8 mouse cellular contexts compared by ENCODE assay signal in the genomic region with DNA sequence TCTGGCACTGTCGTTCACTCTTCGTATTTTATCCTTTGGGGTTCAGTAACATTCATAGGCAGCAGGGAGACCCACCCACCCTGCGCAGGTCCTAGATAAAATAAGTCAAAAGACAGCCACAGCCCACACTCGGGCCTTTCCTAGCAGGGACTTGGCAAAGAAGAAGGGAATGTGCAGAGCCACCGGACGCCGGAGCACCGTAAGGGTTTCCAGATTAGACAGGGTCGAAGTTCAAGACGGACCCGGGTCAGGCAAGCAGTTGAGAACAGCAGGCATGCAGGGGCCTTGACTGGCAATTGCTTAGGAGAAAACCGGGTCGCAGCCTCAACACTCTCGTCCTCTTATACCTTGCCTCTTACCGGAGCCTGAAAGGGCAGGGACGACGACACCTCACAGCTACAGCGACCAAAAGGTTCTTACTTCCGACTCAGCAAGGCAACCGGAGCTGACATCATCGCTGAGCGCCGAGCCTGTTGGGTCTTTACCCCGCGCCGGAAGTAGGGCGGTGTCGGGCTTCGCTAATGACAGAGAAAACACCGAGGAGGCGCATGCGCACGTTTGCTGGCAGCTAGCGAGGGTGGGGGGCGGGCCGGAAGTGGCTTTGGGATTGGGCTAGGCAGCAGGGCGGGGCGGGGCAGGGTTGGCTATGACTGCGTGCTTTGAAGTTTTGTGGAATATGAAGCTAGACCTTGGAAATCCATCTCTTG. TPM values are rescaled to one million over a fixed set of nuclear protein-coding genes. Genes with fewer than 3 reads are reported as not detected.
A peak's percentile ranks its signal among the peaks of the same experiment; 100 is the strongest.
DNase-seq lines count a peak whose midpoint lies in the region; ATAC-seq and TF ChIP-seq lines count a peak whose summit lies in the region.

A gene (minus strand): TSS at position 475 of the 707 bp plus-strand sequence.

- no peak for TF ChIP-seq CTCF in E14TG2a.4 (conservative IDR thresholded peaks at IDR 0.05; ENCODE audit: low read length)
- no peak for TF ChIP-seq CTCF in heart, postnatal 0 days (IDR thresholded peaks at IDR 0.05; ENCODE audit: low read depth)
- TF ChIP-seq CTCF in testis, adult 2 months (IDR thresholded peaks at IDR 0.05; ENCODE audit: control insufficient read depth, insufficient read depth, insufficient replicate concordance, low read depth, low read length), result no peak

- peaks cover 30% of the 10 kb centered on the region for H3K36me3 ChIP-seq in E14TG2a.4 (ENCODE audit: insufficient read depth, low read length)
- H3K36me3 ChIP-seq in forebrain, embryonic 12.5 days (replicated peaks), result peaks cover 10% of the 10 kb centered on the region
- peaks cover 13% of the 10 kb centered on the region for H3K36me3 ChIP-seq in heart, postnatal 0 days (replicated peaks; ENCODE audit: control insufficient read depth, insufficient read depth, low read length)
- H3K36me3 ChIP-seq in liver, embryonic 16.5 days (ENCODE audit: control insufficient read depth, insufficient read depth), result peaks cover 8% of the 10 kb centered on the region; the same call in 1 of the 2 replicates
- peaks cover 21% of the 10 kb centered on the region for H3K36me3 ChIP-seq in neural tube, embryonic 13.5 days
- H3K36me3 ChIP-seq in testis, adult 2 months (ENCODE audit: control insufficient read depth, insufficient read depth, low read length), result no peaks in the 10 kb centered on the region

- H3K4me2 ChIP-seq in forebrain, embryonic 12.5 days, result peak within 1 kb of the TSS; percentile 77
- H3K4me2 ChIP-seq in heart, postnatal 0 days (ENCODE audit: low read depth, low read length), result peak within 1 kb of the TSS; percentile 88
- peak within 1 kb of the TSS; percentile 94 for H3K4me2 ChIP-seq in liver, embryonic 16.5 days (ENCODE audit: low read depth, low read length)
- peak within 1 kb of the TSS; percentile 93 for H3K4me2 ChIP-seq in neural tube, embryonic 13.5 days

- no peaks in the 10 kb centered on the region for H3K9me3 ChIP-seq in E14TG2a.4 (ENCODE audit: low read length)
- H3K9me3 ChIP-seq in forebrain, embryonic 12.5 days, result no peaks in the 10 kb centered on the region
- no peaks in the 10 kb centered on the region for H3K9me3 ChIP-seq in heart, postnatal 0 days (replicated peaks; ENCODE audit: control insufficient read depth, low read length)
- H3K9me3 ChIP-seq in liver, embryonic 16.5 days (replicated peaks; ENCODE audit: control insufficient read depth, low read length), result no peaks in the 10 kb centered on the region
- no peaks in the 10 kb centered on the region for H3K9me3 ChIP-seq in neural tube, embryonic 13.5 days

- under 1% methylated on average over 39 of the region's 39 CpGs for WGBS in forebrain, embryonic 12.5 days
- WGBS in heart, postnatal 0 days, result under 1% methylated on average over 39 of the region's 39 CpGs
- WGBS in liver, embryonic 16.5 days (ENCODE audit: insufficient replicate concordance), result 1% methylated on average over 39 of the region's 39 CpGs
- under 1% methylated on average over 39 of the region's 39 CpGs for WGBS in neural tube, embryonic 13.5 days

- no peak within 1 kb of the TSS for H3K27ac ChIP-seq in forebrain, embryonic 12.5 days
- H3K27ac ChIP-seq in heart, postnatal 0 days (ENCODE audit: low read depth), result peak within 1 kb of the TSS; percentile 78
- peak within 1 kb of the TSS; percentile 80 for H3K27ac ChIP-seq in liver, embryonic 16.5 days (ENCODE audit: low read length)
- peak within 1 kb of the TSS; percentile 68 for H3K27ac ChIP-seq in neural tube, embryonic 13.5 days (replicated peaks)
- peak within 1 kb of the TSS; percentile 67 for H3K27ac ChIP-seq in testis, adult 2 months (ENCODE audit: control insufficient read depth, insufficient read depth, low read depth, low read length)

- H3K4me3 ChIP-seq in E14TG2a.4 (replicated peaks; ENCODE audit: low read length), result peak within 1 kb of the TSS; percentile 96
- peak within 1 kb of the TSS; percentile 78 for H3K4me3 ChIP-seq in forebrain, embryonic 12.5 days (replicated peaks)
- peak within 1 kb of the TSS; percentile 91 for H3K4me3 ChIP-seq in heart, postnatal 0 days (ENCODE audit: low read depth, low read length)
- H3K4me3 ChIP-seq in liver, embryonic 16.5 days (ENCODE audit: low read depth, low read length), result peak within 1 kb of the TSS; percentile 64
- peak within 1 kb of the TSS; percentile 95 for H3K4me3 ChIP-seq in neural tube, embryonic 13.5 days
- peak within 1 kb of the TSS; percentile 97 for H3K4me3 ChIP-seq in testis, adult 2 months (ENCODE audit: control insufficient read depth, low read depth, low read length)

- H3K4me1 ChIP-seq in E14TG2a.4 (replicated peaks; ENCODE audit: low read depth, low read length), result peaks cover 19% of the 10 kb centered on the region
- peaks cover 15% of the 10 kb centered on the region for H3K4me1 ChIP-seq in forebrain, embryonic 12.5 days
- H3K4me1 ChIP-seq in heart, postnatal 0 days (ENCODE audit: control insufficient read depth, insufficient read depth), result no peaks in the 10 kb centered on the region
- peaks cover 15% of the 10 kb centered on the region for H3K4me1 ChIP-seq in liver, embryonic 16.5 days (ENCODE audit: control insufficient read depth, low read depth, low read length)
- H3K4me1 ChIP-seq in neural tube, embryonic 13.5 days (replicated peaks), result peaks cover 18% of the 10 kb centered on the region
- H3K4me1 ChIP-seq in testis, adult 2 months (ENCODE audit: control insufficient read depth, insufficient read depth, low read length), result no peaks in the 10 kb centered on the region; the same call in 1 of the 2 replicates

- H3K9ac ChIP-seq in forebrain, embryonic 12.5 days, result peak within 1 kb of the TSS; percentile 73
- peak within 1 kb of the TSS; percentile 84 for H3K9ac ChIP-seq in heart, postnatal 0 days (replicated peaks; ENCODE audit: low read depth, low read length)
- peak within 1 kb of the TSS; percentile 51 for H3K9ac ChIP-seq in liver, embryonic 16.5 days (ENCODE audit: low read depth, low read length)
- peak within 1 kb of the TSS; percentile 80 for H3K9ac ChIP-seq in neural tube, embryonic 13.5 days

- no peaks in the 10 kb centered on the region for H3K27me3 ChIP-seq in E14TG2a.4 (ENCODE audit: insufficient read depth, low read length)
- H3K27me3 ChIP-seq in forebrain, embryonic 12.5 days, result no peaks in the 10 kb centered on the region
- H3K27me3 ChIP-seq in heart, postnatal 0 days (ENCODE audit: control insufficient read depth, insufficient read depth, low read length), result 0 out of 2 replicates have a peak, but pooled peaks cover 2% of the 10 kb centered on the region
- H3K27me3 ChIP-seq in liver, embryonic 16.5 days (ENCODE audit: control insufficient read depth, insufficient read depth, low read depth, low read length), result no peaks in the 10 kb centered on the region
- peaks cover 3% of the 10 kb centered on the region; the same call in 1 of the 2 replicates for H3K27me3 ChIP-seq in neural tube, embryonic 13.5 days
- no peaks in the 10 kb centered on the region for H3K27me3 ChIP-seq in testis, adult 2 months (ENCODE audit: control insufficient read depth, insufficient read depth, low read length)

- peak; percentile 95 for ATAC-seq in forebrain, embryonic 12.5 days (ENCODE audit: low FRiP score)
- ATAC-seq in heart, postnatal 0 days (ENCODE audit: insufficient read depth, low read depth), result peak; percentile 96
- peak; percentile 97 for ATAC-seq in liver, embryonic 16.5 days (ENCODE audit: low read depth)
- ATAC-seq in neural tube, embryonic 13.5 days (ENCODE audit: low read depth), result peak; percentile 93

- no peak for TF ChIP-seq EP300 in heart, postnatal 0 days (IDR thresholded peaks at IDR 0.05; ENCODE audit: low read depth)

- peak; percentile 100 for DNase-seq in c-Kit-positive CD71-positive TER-119-positive erythroid progenitor cells, embryonic 14.5 days (ENCODE audit: low spot score)
- DNase-seq in heart, postnatal 0 days (ENCODE audit: low spot score), result peak; percentile 97
- DNase-seq in kidney, postnatal 4 days, result peak; percentile 99 to 100

- peak; percentile 94 for TF ChIP-seq POLR2A in testis, adult 2 months (IDR thresholded peaks at IDR 0.05; ENCODE audit: control insufficient read depth, low read depth, low read length)

RNA-seq across cellular contexts. Expression of the gene that starts here (rescaled TPM):
- polyA plus RNA-seq in forebrain, embryonic 12.5 days (2016; fragmentation: Nextera tagmentation; extraction: Ambion mirVana), result 33.2 and 33.4 TPM in 2 replicates
- 10.7 and 16.8 TPM in 2 replicates for total RNA-seq in heart, postnatal 0 days (2014; rRNA removed; ENCODE audit: low replicate concordance)
- 9.8 and 9.9 TPM in 2 replicates for polyA plus RNA-seq in heart, postnatal 0 days (2015; fragmentation: Nextera tagmentation; extraction: Ambion mirVana)
- 10.0 and 11.5 TPM in 2 replicates for polyA plus RNA-seq in liver, embryonic 16.5 days (2015; fragmentation: Nextera tagmentation; extraction: Ambion mirVana)
- polyA plus RNA-seq in neural tube, embryonic 13.5 days (2015; fragmentation: Nextera tagmentation; extraction: Ambion mirVana), result 38.1 and 39.8 TPM in 2 replicates
- polyA plus RNA-seq in testis, adult 2 months (2012; rRNA removed), result 11.5 and 16.6 TPM in 2 replicates
